Mouse (Mus musculus): ENCODE measurements around the gene Trpv1. TPM values are rescaled to one million over a fixed set of nuclear protein-coding genes. Genes with fewer than 3 reads are reported as not detected.

Gene Trpv1
- polyA plus RNA-seq, 1 experiment from 2014 or later = not detected

DNA sequence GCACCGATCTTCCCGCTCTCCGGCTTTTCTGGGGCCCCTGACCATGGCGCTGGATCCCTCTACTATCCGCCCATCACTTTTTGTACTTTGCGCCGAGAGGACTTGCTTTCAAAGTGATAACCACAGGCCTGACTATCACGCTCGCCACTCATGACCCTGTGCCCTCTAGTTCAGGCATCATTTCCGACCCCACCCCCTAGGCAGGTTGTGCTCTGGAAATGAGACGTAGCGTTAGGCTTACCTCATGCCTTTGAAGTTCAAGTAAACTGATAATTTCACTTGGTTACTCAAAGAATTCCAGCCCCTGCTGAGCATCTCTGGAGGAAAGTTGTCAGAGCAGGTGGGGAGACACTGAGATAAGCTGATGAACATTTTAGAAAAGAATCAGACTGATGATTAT is 34.2 kb upstream of the Trpv1 start:
- DNase-seq (ENCODE audit: low spot score) (no peak), ATAC-seq (replicated peaks; ENCODE audit: low FRiP score) (peak; percentile 17)
- H3K27me3 ChIP-seq (replicated peaks; ENCODE audit: control insufficient read depth, insufficient read depth, low read length) = no peaks in the 10 kb centered on the region
- peak overlapping the region; percentile 76 for H3K9ac ChIP-seq (ENCODE audit: low read depth, low read length)
- H3K4me3 ChIP-seq (ENCODE audit: low read depth, low read length) = peak overlapping the region; percentile 65
- H3K4me2 ChIP-seq = peak overlapping the region; percentile 95
- 2% methylated on average over 12 of the region's 12 CpGs for WGBS
- H3K4me1 ChIP-seq (replicated peaks; ENCODE audit: control insufficient read depth, insufficient read depth, low read length) = peaks cover 5% of the 10 kb centered on the region
- no peaks in the 10 kb centered on the region for H3K9me3 ChIP-seq (ENCODE audit: control insufficient read depth, low read length)
- peak overlapping the region; percentile 3; the same call in 1 of the 2 replicates for H3K27ac ChIP-seq (ENCODE audit: low read depth, low read length)
- H3K36me3 ChIP-seq (ENCODE audit: control insufficient read depth, insufficient read depth, low read length) = no peaks in the 10 kb centered on the region

DNA sequence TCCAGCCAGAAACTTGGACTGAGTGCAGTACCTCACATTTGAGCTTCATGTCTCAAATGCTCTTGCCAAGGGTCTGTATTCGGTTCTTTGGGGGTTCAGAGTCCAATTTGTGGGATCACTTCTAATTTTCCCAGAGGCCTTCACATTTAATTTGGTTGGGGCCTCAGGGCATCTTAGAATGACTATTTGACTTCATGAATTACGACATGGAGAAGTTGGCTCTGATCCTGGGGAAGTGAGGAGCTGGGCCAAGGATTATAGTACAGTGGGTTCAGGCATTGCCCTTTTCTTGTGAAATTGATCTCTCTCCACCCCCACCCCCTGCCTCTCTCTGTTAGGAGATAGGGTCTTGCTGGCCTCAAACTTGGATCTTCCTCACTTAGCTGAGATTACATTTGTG is 33.1 kb upstream of the Trpv1 start:
- Histone ChIP-seq H3K36me3 (ENCODE audit: control insufficient read depth, insufficient read depth, low read length) (no peaks in the 10 kb centered on the region), H3K9ac (ENCODE audit: low read depth, low read length) (no peak overlapping the region), H3K9me3 (ENCODE audit: control insufficient read depth, low read length) (no peaks in the 10 kb centered on the region), H3K4me3 (ENCODE audit: low read depth, low read length) (no peak overlapping the region), H3K27me3 (replicated peaks; ENCODE audit: control insufficient read depth, insufficient read depth, low read length) (no peaks in the 10 kb centered on the region), H3K27ac (ENCODE audit: low read depth, low read length) (no peak overlapping the region), H3K4me2 (no peak overlapping the region), H3K4me1 (replicated peaks; ENCODE audit: control insufficient read depth, insufficient read depth, low read length) (peaks cover 5% of the 10 kb centered on the region)
- DNase-seq (ENCODE audit: low spot score) = no peak
- ATAC-seq (replicated peaks; ENCODE audit: low FRiP score) = no peak
- WGBS = 78% methylated on average over 2 of the region's 2 CpGs

DNA sequence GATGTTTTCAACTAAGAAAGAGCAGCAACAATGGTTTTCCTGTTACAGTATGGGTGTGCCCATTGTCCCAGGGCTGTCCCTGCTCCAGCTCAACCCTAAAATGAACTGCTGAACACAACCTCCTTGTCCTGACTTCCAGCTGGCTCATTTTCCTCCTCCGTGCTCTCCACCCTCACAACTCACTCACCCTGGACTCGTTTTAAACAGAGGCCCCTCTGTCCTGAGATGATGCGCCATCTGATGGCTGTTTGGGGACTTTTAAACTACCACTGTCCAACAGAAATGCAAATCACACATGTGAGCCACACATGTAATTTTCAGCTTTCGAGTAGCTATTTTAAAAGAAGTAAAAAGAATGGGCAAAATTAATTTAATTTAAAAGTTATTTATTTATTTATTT is 32.5 kb upstream of the Trpv1 start:
- Histone ChIP-seq H3K9ac (ENCODE audit: low read depth, low read length) (no peak overlapping the region), H3K27me3 (replicated peaks; ENCODE audit: control insufficient read depth, insufficient read depth, low read length) (no peaks in the 10 kb centered on the region), H3K4me3 (ENCODE audit: low read depth, low read length) (no peak overlapping the region), H3K4me2 (no peak overlapping the region), H3K4me1 (replicated peaks; ENCODE audit: control insufficient read depth, insufficient read depth, low read length) (peaks cover 5% of the 10 kb centered on the region), H3K9me3 (ENCODE audit: control insufficient read depth, low read length) (no peaks in the 10 kb centered on the region), H3K27ac (ENCODE audit: low read depth, low read length) (no peak overlapping the region), H3K36me3 (ENCODE audit: control insufficient read depth, insufficient read depth, low read length) (no peaks in the 10 kb centered on the region)
- 42% methylated on average over 4 of the region's 4 CpGs for WGBS
- no peak for DNase-seq (ENCODE audit: low spot score)
- ATAC-seq (replicated peaks; ENCODE audit: low FRiP score) = no peak

DNA sequence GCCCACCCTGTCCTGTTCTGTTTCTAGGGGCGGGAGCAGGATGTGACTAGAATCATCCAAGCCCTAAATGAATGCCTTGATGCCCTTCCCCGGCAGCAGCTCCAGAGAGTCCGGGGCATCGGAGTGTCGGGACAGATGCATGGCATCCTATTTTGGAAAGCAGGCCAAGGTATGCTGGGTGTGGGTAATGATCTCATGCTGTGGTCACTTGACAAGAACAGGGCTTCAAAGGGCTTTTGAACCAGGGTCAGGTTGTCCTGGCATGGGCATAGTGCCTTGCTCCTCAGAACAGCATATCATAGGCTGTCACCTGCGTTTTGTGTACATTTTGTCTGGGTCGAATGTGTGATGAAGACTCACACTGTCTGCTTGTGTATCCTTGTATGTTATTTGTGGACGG is 30.2 kb upstream of the Trpv1 start:
- peaks cover 5% of the 10 kb centered on the region for H3K4me1 ChIP-seq (replicated peaks; ENCODE audit: control insufficient read depth, insufficient read depth, low read length)
- no peak for DNase-seq (ENCODE audit: low spot score)
- H3K9me3 ChIP-seq (ENCODE audit: control insufficient read depth, low read length) = no peaks in the 10 kb centered on the region
- no peaks in the 10 kb centered on the region for H3K36me3 ChIP-seq (ENCODE audit: control insufficient read depth, insufficient read depth, low read length)
- no peak overlapping the region for H3K27ac ChIP-seq (ENCODE audit: low read depth, low read length)
- H3K4me3 ChIP-seq (ENCODE audit: low read depth, low read length) = no peak overlapping the region
- H3K27me3 ChIP-seq (replicated peaks; ENCODE audit: control insufficient read depth, insufficient read depth, low read length) = no peaks in the 10 kb centered on the region
- no peak overlapping the region for H3K4me2 ChIP-seq
- 82% methylated on average over 8 of the region's 8 CpGs for WGBS
- no peak for ATAC-seq (replicated peaks; ENCODE audit: low FRiP score)
- H3K9ac ChIP-seq (ENCODE audit: low read depth, low read length) = no peak overlapping the region; the same call in 1 of the 2 replicates

DNA sequence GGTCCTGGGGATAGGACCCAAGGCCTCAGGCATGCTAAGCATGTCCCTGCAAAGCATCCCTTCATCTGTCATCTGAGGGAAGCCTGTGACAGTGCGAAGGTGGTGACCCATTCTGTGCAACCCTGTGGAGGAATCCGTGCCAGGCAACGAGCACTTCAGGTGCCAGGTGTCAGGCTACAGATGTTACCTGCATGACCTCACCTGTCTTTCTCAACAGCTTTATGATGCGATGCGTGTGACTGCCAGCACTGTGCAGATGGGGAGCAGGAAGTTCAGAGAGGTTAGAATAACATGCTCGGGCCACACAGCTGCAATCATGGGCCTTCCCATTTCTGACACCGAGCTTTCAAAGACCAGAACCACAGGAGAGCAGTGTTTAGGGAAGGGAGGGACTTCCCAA is 28.9 kb upstream of the Trpv1 start:
- Histone ChIP-seq H3K9me3 (ENCODE audit: control insufficient read depth, low read length) (no peaks in the 10 kb centered on the region), H3K4me3 (ENCODE audit: low read depth, low read length) (no peak overlapping the region), H3K4me2 (no peak overlapping the region), H3K27me3 (replicated peaks; ENCODE audit: control insufficient read depth, insufficient read depth, low read length) (no peaks in the 10 kb centered on the region), H3K27ac (ENCODE audit: low read depth, low read length) (no peak overlapping the region), H3K9ac (ENCODE audit: low read depth, low read length) (no peak overlapping the region), H3K36me3 (ENCODE audit: control insufficient read depth, insufficient read depth, low read length) (no peaks in the 10 kb centered on the region), H3K4me1 (replicated peaks; ENCODE audit: control insufficient read depth, insufficient read depth, low read length) (no peaks in the 10 kb centered on the region)
- ATAC-seq (replicated peaks; ENCODE audit: low FRiP score) (no peak), DNase-seq (ENCODE audit: low spot score) (no peak)
- 78% methylated on average over 7 of the region's 7 CpGs for whole genome bisulfite sequencing

DNA sequence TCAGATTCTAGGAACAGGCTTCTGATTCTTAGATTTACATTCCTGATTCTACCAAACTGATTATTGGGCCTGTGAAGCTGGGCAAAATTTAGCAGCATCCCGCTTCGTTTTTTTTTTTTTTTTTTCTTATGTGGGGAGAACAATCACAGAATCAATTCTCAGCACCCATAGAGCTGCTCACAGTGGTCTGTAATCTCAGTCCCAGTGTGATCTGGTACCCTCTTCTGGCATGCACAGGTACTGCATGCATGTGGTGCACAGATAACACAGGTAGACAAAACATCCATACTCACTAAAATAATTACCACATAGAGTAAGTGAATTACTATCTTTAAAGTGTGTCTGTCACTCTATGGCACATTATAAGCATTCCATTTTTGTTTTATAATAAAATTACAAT is 26.5 kb upstream of the Trpv1 start:
- Histone ChIP-seq H3K9ac (ENCODE audit: low read depth, low read length) (no peak overlapping the region), H3K4me2 (no peak overlapping the region), H3K27me3 (replicated peaks; ENCODE audit: control insufficient read depth, insufficient read depth, low read length) (no peaks in the 10 kb centered on the region), H3K4me1 (replicated peaks; ENCODE audit: control insufficient read depth, insufficient read depth, low read length) (no peaks in the 10 kb centered on the region), H3K27ac (ENCODE audit: low read depth, low read length) (no peak overlapping the region), H3K9me3 (ENCODE audit: control insufficient read depth, low read length) (no peaks in the 10 kb centered on the region), H3K4me3 (ENCODE audit: low read depth, low read length) (no peak overlapping the region), H3K36me3 (ENCODE audit: control insufficient read depth, insufficient read depth, low read length) (no peaks in the 10 kb centered on the region)
- no peak for ATAC-seq (replicated peaks; ENCODE audit: low FRiP score)
- 68% methylated on average over 2 of the region's 2 CpGs for WGBS
- no peak for DNase-seq (ENCODE audit: low spot score)

DNA sequence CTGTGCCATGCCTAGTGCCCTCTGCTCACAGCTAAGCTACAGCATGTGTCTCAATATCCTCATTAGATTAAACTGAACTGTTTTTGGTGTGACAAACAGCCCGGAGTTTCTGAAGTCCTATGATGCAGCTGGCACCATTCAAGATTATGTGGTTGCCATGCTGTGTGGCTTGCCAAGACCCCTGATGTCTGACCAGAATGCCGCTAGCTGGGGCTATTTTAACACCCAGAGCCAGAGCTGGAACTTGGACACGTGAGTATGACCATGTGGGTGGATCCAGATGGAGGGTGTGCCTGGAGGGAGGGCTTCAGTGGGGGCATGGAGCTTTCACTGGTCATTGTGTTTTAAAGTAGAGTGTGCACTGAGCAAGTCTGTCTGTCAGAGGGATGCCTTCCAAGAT is 20.1 kb upstream of the Trpv1 start:
- Histone ChIP-seq H3K9ac (ENCODE audit: low read depth, low read length) (no peak overlapping the region), H3K4me2 (no peak overlapping the region), H3K4me1 (replicated peaks; ENCODE audit: control insufficient read depth, insufficient read depth, low read length) (no peaks in the 10 kb centered on the region), H3K27ac (ENCODE audit: low read depth, low read length) (no peak overlapping the region), H3K27me3 (replicated peaks; ENCODE audit: control insufficient read depth, insufficient read depth, low read length) (no peaks in the 10 kb centered on the region), H3K36me3 (ENCODE audit: control insufficient read depth, insufficient read depth, low read length) (no peaks in the 10 kb centered on the region), H3K9me3 (ENCODE audit: control insufficient read depth, low read length) (no peaks in the 10 kb centered on the region), H3K4me3 (ENCODE audit: low read depth, low read length) (no peak overlapping the region)
- DNase-seq (ENCODE audit: low spot score) (no peak), ATAC-seq (replicated peaks; ENCODE audit: low FRiP score) (no peak)
- WGBS = 67% methylated on average over 3 of the region's 3 CpGs

DNA sequence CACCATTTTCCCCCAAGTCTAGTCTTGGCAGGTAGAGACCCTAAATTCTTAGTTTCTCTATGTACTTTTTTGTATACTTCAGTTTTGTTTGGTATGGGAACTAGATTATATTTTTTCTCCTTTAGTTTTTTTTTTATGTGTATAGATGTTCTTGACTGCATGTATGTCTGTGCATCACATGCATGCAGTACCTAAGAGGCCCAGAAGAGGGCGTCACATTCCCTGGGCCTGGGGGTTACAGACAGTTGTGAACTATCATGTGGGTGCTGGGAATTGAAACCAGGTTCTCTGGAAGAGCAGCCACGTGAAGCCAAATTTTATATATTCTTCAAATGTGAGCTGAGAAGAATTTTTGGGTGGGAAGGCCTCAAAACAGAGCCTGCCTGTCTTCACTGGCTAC is 14.4 kb upstream of the Trpv1 start:
- H3K4me3 ChIP-seq (ENCODE audit: low read depth, low read length) = no peak overlapping the region
- H3K9me3 ChIP-seq (ENCODE audit: control insufficient read depth, low read length) = no peaks in the 10 kb centered on the region
- no peak overlapping the region for H3K27ac ChIP-seq (ENCODE audit: low read depth, low read length)
- no peaks in the 10 kb centered on the region for H3K27me3 ChIP-seq (replicated peaks; ENCODE audit: control insufficient read depth, insufficient read depth, low read length)
- H3K4me1 ChIP-seq (replicated peaks; ENCODE audit: control insufficient read depth, insufficient read depth, low read length) = no peaks in the 10 kb centered on the region
- DNase-seq (ENCODE audit: low spot score) = no peak
- no peak overlapping the region for H3K9ac ChIP-seq (ENCODE audit: low read depth, low read length)
- WGBS = 54% methylated on average over 2 of the region's 2 CpGs
- no peak for ATAC-seq (replicated peaks; ENCODE audit: low FRiP score)
- H3K4me2 ChIP-seq = no peak overlapping the region
- H3K36me3 ChIP-seq (ENCODE audit: control insufficient read depth, insufficient read depth, low read length) = no peaks in the 10 kb centered on the region

DNA sequence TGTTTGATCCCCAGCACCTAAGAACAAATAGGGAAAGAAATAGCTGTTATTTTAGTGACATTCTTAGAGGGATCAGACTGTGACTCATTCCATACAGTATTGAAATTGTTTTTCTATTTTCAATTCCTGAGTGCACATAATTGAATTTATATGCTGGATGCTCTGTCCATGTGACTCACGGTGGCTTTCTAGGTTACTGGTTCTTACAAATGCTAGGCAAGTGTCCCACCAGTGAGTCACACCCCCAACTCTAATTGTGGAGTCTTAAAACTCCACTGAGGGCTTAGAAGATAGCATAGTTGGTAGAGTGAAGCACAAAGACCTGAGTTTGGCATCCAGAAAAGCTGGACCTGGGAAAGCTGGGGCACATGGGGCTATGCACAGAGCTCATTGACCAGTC is 13.4 kb upstream of the Trpv1 start:
- Histone ChIP-seq H3K9ac (ENCODE audit: low read depth, low read length) (no peak overlapping the region), H3K27me3 (replicated peaks; ENCODE audit: control insufficient read depth, insufficient read depth, low read length) (no peaks in the 10 kb centered on the region), H3K4me2 (no peak overlapping the region), H3K4me3 (ENCODE audit: low read depth, low read length) (no peak overlapping the region), H3K4me1 (replicated peaks; ENCODE audit: control insufficient read depth, insufficient read depth, low read length) (no peaks in the 10 kb centered on the region), H3K27ac (ENCODE audit: low read depth, low read length) (no peak overlapping the region), H3K36me3 (ENCODE audit: control insufficient read depth, insufficient read depth, low read length) (no peaks in the 10 kb centered on the region), H3K9me3 (ENCODE audit: control insufficient read depth, low read length) (no peaks in the 10 kb centered on the region)
- DNase-seq (ENCODE audit: low spot score) = no peak
- no peak for ATAC-seq (replicated peaks; ENCODE audit: low FRiP score)
- WGBS = 86% methylated on average over 1 of the region's 1 CpGs

Data from liver, embryonic 11.5 days (tissue).